Mouse (Mus musculus): ENCODE measurements at regions not wholly inside any gene's neighbourhood (a gene's known extent, or its start where the extent isn't known, plus 50 kb on each side); places are given as distances from the start of the nearest gene placed in this dataset.
"Not testable (repeated sequence)": the region's sequence is repeated elsewhere in the genome, so short reads cannot be mapped to it uniquely, and the experiment has no call there.

- DNase-seq = no peak
Measured at GRCm38 (mm10) chr2:116444163-116444562, 378.5 kb upstream of the Meis2 start.

GRCm38 (mm10) chr2:116440252-116440651 lies 374.6 kb upstream of the Meis2 start:
- no peak for DNase-seq

DNA sequence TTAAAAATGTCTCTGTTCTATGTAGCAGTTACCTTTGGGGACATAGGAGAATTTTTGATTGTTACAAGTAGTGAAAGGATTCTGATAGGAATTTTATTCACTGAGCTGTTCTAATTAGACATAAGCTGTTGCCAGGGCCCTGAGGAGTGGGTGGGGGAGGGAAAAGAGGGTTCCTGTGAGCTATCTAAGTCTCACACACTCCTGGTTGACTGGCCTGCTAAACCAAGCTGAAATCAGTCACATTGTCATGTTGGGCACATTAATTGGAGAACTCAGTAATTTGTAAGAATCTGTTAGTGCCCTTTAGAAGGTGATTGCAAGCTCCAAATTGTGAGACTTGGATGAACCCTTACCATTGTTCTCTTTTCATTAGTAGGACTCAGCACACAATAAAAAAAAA lies 367.8 kb upstream of the Meis2 start:
- DNase-seq = no peak

GRCm38 (mm10) chr2:116424131-116424530 lies 358.5 kb upstream of the Meis2 start:
- DNase-seq = no peak

DNA sequence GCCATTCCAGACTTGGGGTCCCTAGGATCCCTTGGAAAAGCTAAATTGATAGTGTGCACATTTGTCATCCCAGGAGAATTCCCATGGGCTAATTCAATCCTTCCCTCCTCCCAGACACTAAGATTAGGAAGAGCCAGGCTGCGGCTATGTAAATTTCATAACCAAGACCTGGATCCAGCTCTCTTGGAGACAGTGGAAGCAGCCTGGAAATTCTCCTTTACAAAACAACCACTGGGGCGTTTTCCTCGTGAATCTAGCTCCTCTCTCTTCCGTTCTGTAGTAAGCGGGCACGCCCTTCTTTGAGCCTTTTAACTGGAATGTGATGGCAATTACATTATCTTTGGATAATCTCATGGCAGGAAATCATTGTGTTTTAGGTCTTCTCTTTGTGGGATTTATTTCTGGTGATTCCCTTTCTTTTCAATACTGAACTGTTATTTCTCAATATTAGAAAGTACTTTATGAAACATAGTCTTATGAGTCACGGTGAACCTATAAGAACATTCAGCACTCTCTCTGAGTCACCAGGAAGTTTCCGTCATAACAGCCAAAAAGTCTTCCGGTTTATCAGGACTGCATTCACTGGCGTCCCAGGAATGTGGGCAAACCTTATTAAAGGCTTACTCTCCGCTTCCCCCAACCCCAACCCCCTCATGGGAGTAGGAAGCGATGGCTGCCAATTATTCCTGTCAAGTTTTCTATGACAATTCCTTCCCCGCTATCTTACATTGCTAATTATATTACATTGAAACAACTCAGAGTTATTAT lies 352.0 kb upstream of the Meis2 start:
- no peak for DNase-seq

GRCm38 (mm10) chr2:116415742-116416141 lies 350.1 kb upstream of the Meis2 start:
- no peak for DNase-seq

DNA sequence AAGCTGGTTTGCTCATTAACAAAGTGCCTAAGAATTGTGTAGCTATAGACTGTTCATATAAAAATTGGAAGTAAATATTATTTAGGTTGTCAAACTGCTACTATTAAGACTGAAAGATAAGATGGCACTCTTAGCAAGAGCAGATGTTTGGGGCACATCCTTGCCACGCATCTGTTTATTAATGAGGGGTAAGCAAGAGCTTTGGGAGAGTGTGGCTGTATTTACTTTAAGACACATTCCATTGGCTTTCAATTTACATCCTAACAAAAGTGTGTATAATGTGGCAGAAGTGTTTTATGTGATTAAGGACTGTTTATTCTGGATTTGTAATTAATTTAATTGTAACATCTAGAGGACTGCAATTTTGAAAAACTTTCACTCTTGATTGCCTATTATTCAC lies 336.5 kb upstream of the Meis2 start:
- no peak for DNase-seq

- no peak for DNase-seq
Measured at GRCm38 (mm10) chr2:116399966-116400365, 334.3 kb upstream of the Meis2 start.

DNA sequence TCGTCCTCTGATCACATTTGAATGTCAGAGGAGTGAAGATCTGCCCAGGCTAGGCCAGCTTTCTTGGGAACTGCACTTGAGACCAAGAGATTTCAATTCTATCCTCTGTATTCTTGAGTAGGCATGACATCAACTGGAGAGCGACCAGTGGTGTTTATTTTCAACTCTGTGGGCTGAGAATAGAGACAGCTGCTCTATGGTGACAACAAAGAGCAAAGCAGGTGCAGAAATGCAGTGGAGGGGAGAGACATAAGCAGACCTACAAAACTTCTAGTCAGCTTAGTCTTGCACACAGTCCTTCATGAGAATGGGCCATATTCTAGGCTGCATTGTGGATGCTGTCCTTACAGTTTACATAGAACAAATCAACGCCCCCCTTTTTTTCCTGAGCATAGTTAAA lies 303.2 kb upstream of the Meis2 start:
- no peak for DNase-seq

GRCm38 (mm10) chr2:116364136-116364535 lies 298.5 kb upstream of the Meis2 start:
- peak; percentile 48 for DNase-seq

DNA sequence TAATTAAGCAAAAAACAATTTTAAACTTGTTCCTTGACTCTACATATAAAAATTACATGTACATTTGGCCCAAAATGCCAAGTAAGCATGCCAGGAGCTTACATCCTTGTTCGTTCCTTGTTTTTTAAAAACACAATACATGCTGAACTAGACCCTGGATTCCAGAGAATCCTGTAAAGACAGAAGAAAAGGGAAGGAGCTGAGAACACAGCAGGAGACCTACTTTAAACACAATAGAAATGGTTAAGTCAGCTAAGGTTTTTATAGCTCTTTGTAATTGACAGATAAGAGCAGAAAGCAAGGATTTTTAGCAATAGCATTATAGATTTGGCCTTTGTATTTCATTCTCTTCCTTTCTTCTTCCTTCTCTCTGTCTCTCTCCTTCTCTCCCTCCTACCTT lies 292.5 kb upstream of the Meis2 start:
- no peak for DNase-seq

DNA sequence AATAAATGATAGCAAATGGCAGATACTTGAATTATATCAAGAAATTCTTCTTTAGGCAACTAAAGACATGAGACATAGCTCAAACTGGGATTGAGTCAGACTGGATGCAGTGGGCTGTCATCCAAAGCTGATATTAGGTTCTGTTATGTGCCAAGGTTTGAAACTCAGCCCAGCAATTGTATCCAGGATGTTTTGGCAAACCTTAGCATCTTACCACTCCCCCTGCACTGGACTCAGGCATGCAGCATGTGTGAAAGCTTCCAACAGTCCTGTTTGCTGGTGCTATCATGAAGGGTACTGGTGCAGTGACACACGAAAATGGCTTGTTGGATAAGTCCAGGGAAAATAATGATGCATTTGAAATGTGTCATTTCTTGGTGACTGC lies 282.9 kb upstream of the Meis2 start:
- no peak for DNase-seq

DNA sequence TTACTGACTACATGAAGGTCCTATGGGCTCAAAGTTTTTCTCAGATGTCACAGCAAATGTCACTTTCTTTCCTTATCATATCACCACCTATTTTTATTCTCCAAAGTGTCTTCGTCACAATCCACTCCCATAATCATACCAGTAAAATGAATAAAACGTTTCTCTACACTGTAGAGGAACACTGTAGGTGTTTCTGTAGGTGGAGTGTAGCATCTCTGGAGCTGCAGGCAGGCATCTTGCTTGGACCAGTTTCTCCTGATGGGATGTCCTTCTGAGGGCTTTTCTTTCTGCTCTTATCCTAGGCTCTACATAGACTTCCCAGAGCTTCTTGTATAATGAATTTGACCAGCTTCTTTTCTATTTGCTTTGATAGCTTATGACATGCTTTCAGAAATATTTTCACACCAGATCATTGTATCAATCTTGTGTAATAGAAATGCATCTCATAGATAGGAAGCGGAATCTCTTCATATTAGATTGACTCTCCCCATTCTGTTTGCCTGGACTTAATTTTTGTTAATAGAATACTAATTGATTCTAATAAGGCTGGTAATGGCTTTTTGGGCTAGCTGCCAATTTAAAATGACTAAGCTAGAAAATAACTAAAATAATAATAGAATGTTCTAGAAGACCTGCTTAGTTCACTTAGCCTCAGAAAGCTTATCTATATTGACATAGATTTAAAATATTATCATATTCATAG lies 282.3 kb upstream of the Meis2 start:
- no peak for DNase-seq

DNA sequence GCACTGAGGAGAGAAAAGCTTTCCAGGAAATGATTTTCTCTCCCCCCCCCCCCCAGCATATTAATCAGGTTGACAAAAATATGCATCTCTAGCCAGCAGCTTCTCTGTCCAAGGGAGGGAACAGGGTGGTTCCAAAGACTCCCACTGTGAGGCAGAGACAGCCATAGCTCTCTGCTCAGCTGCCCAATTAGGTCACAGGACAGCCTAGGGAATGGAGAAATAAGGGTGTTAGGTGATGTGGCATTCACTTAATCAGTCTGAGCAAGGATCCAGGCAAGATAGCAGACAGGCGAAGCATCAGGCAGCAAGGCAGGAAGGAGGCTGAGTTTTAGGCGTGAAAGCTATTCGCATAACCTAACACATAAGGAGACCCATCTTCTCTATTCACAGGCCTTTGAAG lies 266.2 kb upstream of the Meis2 start:
- no peak for DNase-seq

DNA sequence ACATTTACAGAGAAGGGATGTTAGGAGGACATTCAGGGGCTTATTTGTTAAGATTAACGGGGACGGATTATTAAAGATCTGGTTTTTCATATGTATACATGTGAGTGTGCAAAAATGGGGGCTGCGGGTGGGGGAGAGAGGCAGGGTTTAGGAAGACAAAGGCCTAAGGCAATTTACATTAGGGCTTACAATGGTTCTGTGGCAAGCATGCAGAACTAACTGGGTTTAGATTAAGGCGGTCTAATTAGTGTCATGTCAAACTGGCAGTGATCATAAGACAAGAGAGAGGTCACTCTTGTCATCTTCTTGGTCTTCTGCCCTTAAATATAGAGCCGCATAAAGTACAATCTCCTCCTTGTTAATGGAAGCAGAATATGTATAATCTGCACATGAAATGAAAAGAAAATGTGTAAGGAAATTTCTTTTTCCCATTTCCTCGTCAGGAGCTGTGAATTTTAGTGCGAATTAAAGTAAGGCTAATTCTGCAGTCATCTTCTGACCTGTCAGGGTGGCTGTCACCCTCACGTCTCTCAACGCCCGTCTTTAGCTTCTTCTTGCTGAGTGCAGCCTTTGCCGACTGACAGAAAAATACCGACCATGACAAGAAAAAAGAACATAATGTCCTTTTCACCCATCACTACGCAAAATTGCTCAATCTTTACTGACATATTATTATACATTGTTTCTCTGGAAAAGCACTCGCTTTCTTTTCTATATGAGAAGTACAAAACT lies 256.6 kb upstream of the Meis2 start:
- DNase-seq = no peak

GRCm38 (mm10) chr2:116299551-116299950 lies 233.9 kb upstream of the Meis2 start:
- DNase-seq = no peak

GRCm38 (mm10) chr2:116289886-116290285 lies 224.2 kb upstream of the Meis2 start:
- DNase-seq = no peak

DNA sequence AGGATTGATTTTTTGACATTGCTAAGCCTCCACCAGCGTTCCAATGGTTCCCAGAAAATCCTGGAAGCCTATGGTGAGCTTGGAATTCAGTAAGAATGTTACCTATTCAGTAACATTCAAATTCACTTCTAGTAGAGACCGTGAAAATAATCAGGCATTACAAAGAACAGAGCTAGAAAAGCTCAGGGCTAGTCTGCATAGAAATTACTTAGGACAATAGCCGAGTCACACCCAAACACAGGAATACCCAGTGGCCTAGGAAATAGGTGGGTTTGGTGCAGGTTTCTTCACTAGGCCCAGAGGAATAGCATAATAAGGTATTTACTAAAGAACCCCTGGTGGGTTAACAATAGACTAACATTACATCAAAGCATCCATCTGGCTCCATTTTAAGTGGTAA lies 177.6 kb upstream of the Meis2 start:
- not testable (repeated sequence) for DNase-seq

GRCm38 (mm10) chr2:116236731-116237130 lies 171.1 kb upstream of the Meis2 start:
- peak; percentile 44 for DNase-seq

DNA sequence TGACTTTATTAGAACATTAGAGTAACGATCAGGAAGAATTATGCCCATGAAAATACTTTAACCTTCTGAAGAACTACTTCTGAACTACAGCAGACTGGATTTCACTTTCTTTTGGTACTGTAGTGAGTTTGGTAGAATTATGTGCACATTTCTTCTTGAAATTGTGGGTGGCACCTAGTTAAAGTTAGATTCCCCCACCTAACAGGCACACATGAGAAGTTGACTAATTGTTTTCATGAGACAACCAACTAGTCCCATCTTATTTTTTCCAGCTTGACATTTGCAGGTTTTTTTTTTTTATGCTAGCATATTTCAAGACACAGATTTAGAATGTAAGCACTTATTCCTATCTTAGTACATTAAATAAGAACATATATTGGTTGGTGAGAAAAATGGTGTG lies 167.2 kb upstream of the Meis2 start:
- DNase-seq = no peak

DNA sequence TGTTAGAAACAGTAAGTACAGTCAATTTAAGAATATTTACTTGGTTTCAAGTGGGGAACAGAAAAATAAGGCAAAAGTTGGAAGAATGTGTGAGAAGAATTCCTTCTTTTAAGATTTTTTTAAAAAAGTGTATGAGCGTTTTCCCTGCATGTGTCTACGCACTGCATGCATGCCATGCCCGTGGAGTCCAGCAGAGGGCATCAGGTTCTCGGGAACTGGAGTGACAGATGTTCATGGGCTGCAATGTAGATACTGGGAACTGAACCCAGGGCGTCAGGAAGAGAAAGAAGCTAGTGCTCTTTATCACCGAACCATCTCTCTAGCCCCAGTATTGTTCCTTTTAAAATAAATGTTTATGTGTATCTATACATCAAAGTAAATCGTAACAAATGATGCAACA lies 150.8 kb upstream of the Meis2 start:
- DNase-seq = no peak

DNA sequence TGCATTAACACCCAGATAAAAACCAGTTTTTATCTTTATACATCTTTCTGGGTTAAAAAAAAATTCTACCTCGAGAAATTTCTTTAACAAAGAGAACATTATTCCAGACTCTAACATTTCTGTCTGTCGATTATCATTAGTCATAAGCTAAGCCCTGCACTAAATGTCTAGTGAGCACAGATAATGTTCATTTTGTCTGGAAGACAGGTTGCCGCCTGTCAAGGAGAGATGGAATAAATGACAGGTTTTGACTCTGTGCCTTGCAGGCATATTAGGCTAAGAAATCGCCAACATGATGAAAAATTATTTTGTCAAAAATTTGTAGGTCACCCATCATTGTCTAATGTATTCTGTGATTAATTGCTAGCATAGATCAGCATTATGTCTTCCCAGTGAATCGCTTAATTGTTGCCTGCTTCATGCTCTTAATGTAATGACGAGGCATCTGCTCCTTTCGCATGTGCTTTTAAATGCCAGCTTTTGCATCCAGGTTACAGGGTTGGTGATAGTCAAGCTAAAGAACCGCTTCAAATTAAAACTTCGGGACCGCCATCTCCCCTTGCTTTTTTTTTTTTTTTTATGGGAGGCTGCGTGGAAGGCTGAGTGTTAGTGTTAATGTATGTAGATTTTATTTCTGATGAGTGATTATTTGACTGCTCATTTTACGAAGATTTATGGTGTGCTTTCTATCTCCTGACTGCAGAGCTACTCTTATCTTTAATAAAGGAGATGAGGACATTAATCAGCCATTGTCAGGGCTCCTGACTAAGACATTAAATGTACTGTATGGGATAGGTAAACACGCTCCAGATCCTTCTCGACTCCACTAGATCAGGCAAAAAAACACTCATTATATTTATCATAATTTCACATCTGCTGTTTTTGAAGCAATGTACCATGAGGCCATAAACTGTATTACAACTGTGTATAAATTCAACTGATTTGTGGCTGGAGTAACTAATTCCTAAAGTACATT lies 135.9 kb upstream of the Meis2 start:
- no peak for DNase-seq

GRCm38 (mm10) chr2:116200795-116201194 lies 135.2 kb upstream of the Meis2 start:
- no peak for DNase-seq

All from right cerebral cortex, adult 18-20 months (tissue).